Mouse (Mus musculus) embryonic facial prominence, embryonic 15.5 days (tissue): Measurements from ENCODE around the gene Il22ra1. TPM values are rescaled to one million over a fixed set of nuclear protein-coding genes. Genes with fewer than 3 reads are reported as not detected.
A peak's percentile ranks its signal among the peaks of the same experiment; 100 is the strongest.

ENCODE experiments used
- ATAC-seq: fragments of 200-750 bp; cut with Nextera tagmentation; 2 replicates; pipeline ENCODE4 v1.8.0; 2017; ENCODE audit warnings: low read depth, moderate TSS enrichment; ENCODE audit not compliant: insufficient number of reproducible peaks, low FRiP score, low TSS enrichment
- H3K27ac ChIP-seq: fragments of 300-500 bp; sonication (generic); replicated peaks from 2 replicates; pipeline ENCODE4 v1.5.1; 2015; ENCODE audit warnings: mild to moderate bottlenecking, inconsistent platforms
- H3K27me3 ChIP-seq: fragments of 300-500 bp; sonication (generic); 2 replicates; pipeline ENCODE4 v1.6.1; 2015; ENCODE audit warnings: inconsistent platforms
- H3K36me3 ChIP-seq: fragments of 300-500 bp; sonication (generic); 2 replicates; pipeline ENCODE4 v1.6.1; 2015; ENCODE audit warnings: mild to moderate bottlenecking, inconsistent platforms
- H3K4me1 ChIP-seq: fragments of 300-500 bp; sonication (generic); 2 replicates; pipeline ENCODE4 v1.6.1; 2015; ENCODE audit warnings: inconsistent platforms
- H3K4me2 ChIP-seq: fragments of 300-500 bp; sonication (generic); replicated peaks from 2 replicates; pipeline ENCODE4 v1.6.1; 2015; ENCODE audit warnings: mild to moderate bottlenecking, inconsistent platforms
- H3K4me3 ChIP-seq: fragments of 300-500 bp; sonication (generic); replicated peaks from 2 replicates; pipeline ENCODE4 v1.5.1; 2015; ENCODE audit warnings: mild to moderate bottlenecking, inconsistent platforms
- H3K9ac ChIP-seq: fragments of 300-500 bp; sonication (generic); 2 replicates; pipeline ENCODE4 v1.6.1; 2015; ENCODE audit warnings: inconsistent platforms
- H3K9me3 ChIP-seq: fragments of 300-500 bp; sonication (generic); replicated peaks from 2 replicates; pipeline ENCODE4 v1.6.1; 2016; ENCODE audit warnings: inconsistent platforms
- WGBS: fragments of 180-500 bp; shearing (Covaris S2); methylation state at CpG from one replicate; pipeline ENCODE4 v1.1.7; 2015; 5-methylcytosine and 5-hydroxymethylcytosine counted together
- polyA plus RNA-seq: library from polyadenylated mRNA; unstranded; fragments of >200 nt; fragmentation: Nextera tagmentation; extraction: Ambion mirVana; gene quantifications from 2 replicates; pipeline ENCODE4 v1.2.1, GENCODE M21; 2015

The Il22ra1 gene
- polyA plus RNA-seq, 1 experiment from 2014 or later: 1.1 TPM

DNA sequence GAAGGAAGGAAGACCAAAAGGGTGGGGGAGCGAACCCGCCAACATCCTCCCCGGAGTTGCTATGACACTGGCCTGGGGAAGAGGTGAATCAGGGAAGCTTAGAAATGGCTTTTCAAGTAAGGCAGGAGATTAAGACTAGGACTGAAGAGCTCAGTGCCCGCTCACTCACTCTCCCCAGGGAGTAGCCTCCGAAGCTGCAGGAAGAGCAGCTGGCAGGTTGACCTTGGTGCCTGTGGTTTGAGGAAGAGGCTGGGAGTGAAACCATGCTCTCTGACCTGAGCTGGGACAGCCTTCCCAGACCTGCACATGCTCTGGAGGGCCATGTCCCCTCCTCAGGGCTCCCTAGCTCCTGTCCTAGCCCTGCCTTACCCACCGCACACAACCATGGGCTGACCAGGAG lies 30.9 kb downstream of the Il22ra1 start:
- H3K4me1 ChIP-seq: peaks cover 11% of the 10 kb centered on the region
- 0 out of 2 replicates have a peak overlapping the region, but pooled peaks have one; percentile 39 for H3K27ac ChIP-seq
- H3K27me3 ChIP-seq: no peaks in the 10 kb centered on the region
- no peak for ATAC-seq
- H3K9ac ChIP-seq: no peak overlapping the region
- no peak overlapping the region for H3K4me3 ChIP-seq
- no peaks in the 10 kb centered on the region for H3K36me3 ChIP-seq
- H3K9me3 ChIP-seq: no peaks in the 10 kb centered on the region
- no peak overlapping the region for H3K4me2 ChIP-seq
- WGBS: 34% methylated on average over 6 of the region's 6 CpGs

DNA sequence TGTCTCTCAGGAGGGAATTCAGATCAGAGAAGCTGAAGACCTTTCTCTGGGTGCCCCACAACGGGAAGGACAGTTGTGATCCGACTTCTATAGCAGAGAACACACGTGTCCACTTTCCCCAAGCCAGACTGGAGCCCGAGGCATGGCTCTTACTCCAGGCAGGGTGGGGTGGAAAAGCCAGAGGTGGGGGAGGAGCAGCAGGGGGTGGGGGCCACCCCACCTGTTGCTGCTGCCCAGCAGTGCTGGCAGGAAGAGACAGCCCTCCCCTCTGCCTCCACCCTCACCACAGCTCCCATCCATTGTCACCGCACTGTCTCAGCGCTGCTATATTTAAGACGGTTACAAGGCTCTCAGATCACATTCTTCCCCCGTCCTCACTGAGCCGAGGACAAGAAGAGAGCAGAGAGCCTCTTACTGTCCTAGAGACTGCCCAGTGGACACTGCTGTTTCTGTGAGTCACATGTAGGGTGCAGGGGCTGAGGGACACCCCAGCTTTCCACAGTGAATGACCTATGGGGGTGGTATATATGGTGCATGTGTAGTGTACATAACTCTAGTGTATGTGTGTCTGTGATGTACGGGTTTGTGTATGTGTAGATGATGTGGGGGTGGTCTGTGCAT lies 31.5 kb downstream of the Il22ra1 start, which contains the start of gene Myom3:
Gene Myom3 (plus strand): TSS at position 360 of the 621 bp plus-strand sequence.
- no peaks in the 10 kb centered on the region for H3K27me3 ChIP-seq
- no peak within 1 kb of the TSS for H3K9ac ChIP-seq
- WGBS: 44% methylated on average over 10 of the region's 10 CpGs
- no peaks in the 10 kb centered on the region for H3K36me3 ChIP-seq
- H3K4me2 ChIP-seq: no peak within 1 kb of the TSS
- H3K9me3 ChIP-seq: no peaks in the 10 kb centered on the region
- ATAC-seq: peak; percentile 46; the same call in 1 of the 2 replicates
- H3K27ac ChIP-seq: 0 out of 2 replicates have a peak within 1 kb of the TSS, but pooled peaks have one; percentile 39
- peaks cover 11% of the 10 kb centered on the region for H3K4me1 ChIP-seq
- H3K4me3 ChIP-seq: no peak within 1 kb of the TSS; the same call in 1 of the 2 replicates

DNA sequence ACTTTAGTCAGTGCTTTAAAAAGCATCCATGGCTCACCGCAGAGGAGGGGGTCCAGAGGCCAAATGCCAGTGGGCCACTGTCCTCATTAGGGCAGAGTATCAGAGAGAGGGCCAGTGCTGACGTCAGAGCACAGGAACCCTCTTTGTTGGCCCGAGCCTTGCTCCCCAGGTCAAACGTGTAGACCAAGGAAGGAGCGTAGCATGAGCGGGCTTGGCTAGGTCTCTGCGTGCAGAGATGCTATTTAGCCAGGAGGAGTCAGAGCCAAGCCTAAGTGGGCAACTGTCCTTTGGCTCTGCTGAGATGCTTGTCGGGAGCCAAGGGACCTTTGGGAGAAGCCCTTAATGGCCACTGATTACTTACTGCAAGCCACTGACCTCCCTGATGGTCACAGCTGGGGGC lies 33.1 kb downstream of the Il22ra1 start:
- Histone ChIP-seq H3K27ac (no peak overlapping the region), H3K4me1 (peaks cover 11% of the 10 kb centered on the region), H3K4me3 (no peak overlapping the region), H3K36me3 (no peaks in the 10 kb centered on the region), H3K9me3 (no peaks in the 10 kb centered on the region), H3K27me3 (no peaks in the 10 kb centered on the region), H3K9ac (no peak overlapping the region), H3K4me2 (no peak overlapping the region)
- ATAC-seq: no peak
- 71% methylated on average over 8 of the region's 8 CpGs for WGBS

DNA sequence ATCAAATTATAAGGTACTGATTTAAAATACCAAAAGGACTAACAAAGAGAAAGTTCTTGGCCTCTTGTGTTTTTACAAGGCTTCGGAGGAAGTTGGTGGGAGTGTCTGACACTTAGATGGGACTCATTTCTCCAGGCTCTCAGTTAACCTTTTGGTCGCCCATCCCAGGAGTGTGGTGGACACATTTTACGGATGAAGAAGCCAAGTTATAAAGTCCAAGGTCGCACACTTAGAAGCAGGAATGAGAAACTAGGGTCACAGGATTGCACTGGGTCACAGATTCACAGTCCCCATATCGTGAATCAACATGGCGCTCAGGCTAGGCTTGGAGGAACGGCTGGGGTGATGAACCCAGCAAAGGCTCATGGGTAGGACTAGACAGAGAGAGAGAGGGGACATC lies 33.6 kb downstream of the Il22ra1 start:
- H3K4me1 ChIP-seq: peaks cover 11% of the 10 kb centered on the region
- no peak overlapping the region for H3K9ac ChIP-seq
- no peaks in the 10 kb centered on the region for H3K36me3 ChIP-seq
- H3K9me3 ChIP-seq: no peaks in the 10 kb centered on the region
- no peak overlapping the region for H3K4me3 ChIP-seq
- H3K27me3 ChIP-seq: no peaks in the 10 kb centered on the region
- ATAC-seq: no peak
- no peak overlapping the region for H3K27ac ChIP-seq
- 84% methylated on average over 7 of the region's 7 CpGs for WGBS
- no peak overlapping the region for H3K4me2 ChIP-seq

DNA sequence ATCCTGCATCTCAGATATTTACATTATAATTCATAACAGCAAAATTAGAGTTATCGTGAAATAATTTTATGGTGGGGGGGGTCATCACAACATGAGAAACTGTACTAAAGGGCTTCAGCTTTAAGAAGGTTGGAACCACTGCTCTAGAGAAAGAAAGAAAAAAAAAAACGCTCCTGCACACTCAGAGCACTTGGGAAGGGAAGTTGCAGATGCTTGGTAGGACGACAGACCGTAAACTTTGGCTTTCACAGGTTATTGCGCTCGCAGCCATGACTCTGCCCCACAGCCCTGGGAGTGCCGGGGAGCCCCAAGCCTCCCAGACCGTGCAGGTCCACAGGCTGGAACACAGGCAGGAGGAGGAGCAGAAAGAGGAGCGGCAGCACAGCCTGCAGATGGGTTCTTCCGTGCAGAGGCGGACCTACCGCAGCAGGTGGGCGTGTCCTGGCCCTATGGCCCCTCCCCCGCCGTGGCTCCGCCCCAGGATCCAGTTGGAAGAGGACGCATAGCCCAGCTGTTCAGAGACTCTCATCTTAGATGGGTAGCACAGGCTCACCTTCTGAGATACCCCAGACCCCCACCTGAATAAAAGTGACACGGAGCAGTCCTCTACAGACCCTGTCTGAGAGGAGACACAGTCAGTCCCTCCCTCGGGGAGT lies 34.4 kb downstream of the Il22ra1 start:
- peak overlapping the region; percentile 48 for H3K4me2 ChIP-seq
- H3K4me3 ChIP-seq: peak overlapping the region; percentile 31
- WGBS: 8% methylated on average over 19 of the region's 19 CpGs
- ATAC-seq: peak; percentile 61; the same call in 1 of the 2 replicates
- no peak overlapping the region for H3K27ac ChIP-seq
- no peaks in the 10 kb centered on the region for H3K27me3 ChIP-seq
- H3K36me3 ChIP-seq: no peaks in the 10 kb centered on the region
- no peak overlapping the region for H3K9ac ChIP-seq
- H3K9me3 ChIP-seq: no peaks in the 10 kb centered on the region
- H3K4me1 ChIP-seq: peaks cover 11% of the 10 kb centered on the region

DNA sequence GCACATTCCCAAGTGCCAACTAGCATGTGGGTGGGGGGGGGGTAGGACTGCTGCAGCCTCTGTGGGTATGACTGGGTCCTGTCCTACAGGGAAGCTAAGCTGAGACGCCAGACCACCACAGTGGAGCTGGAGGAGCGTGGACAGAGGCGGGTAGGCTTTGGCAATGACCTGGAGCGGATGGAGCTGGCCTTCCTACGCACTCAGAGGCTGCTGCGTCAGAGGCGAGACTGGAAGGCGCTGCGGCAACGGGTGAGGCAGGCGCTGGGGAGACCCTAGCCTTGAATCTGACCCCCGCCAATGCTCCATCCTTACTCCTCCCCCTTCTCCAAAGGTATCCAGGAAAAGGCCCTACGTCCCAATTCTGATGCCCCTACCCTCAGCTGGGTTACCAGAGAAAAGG lies 36.7 kb downstream of the Il22ra1 start:
- 84% methylated on average over 13 of the region's 13 CpGs for WGBS
- no peak overlapping the region for H3K4me3 ChIP-seq
- no peak overlapping the region for H3K27ac ChIP-seq
- no peak overlapping the region for H3K9ac ChIP-seq
- H3K9me3 ChIP-seq: no peaks in the 10 kb centered on the region
- ATAC-seq: no peak
- no peaks in the 10 kb centered on the region for H3K27me3 ChIP-seq
- H3K4me2 ChIP-seq: no peak overlapping the region
- peaks cover 11% of the 10 kb centered on the region for H3K4me1 ChIP-seq
- H3K36me3 ChIP-seq: no peaks in the 10 kb centered on the region

DNA sequence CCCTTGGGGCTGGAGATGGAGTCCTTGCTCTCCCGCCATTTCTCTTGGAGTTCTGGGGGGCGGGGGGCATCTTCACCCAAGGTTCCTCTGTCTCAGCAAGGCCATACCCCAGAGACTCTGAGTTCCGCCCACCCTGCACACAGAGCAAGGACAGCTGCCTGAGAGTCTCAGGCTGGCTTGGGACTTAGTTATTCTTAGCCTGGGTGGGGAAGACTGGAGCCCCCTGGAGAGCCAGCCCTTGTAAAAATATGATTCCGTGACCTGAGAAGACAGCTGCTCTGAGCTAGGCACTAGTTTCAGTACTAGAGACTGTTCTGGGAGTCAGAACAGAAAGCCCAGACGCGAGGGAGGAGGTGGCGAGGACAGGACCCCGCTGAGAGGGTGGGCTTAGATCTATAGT lies 37.7 kb downstream of the Il22ra1 start:
- Histone ChIP-seq H3K4me1 (peaks cover 8% of the 10 kb centered on the region), H3K4me2 (no peak overlapping the region), H3K36me3 (no peaks in the 10 kb centered on the region), H3K4me3 (no peak overlapping the region), H3K9me3 (no peaks in the 10 kb centered on the region), H3K27ac (no peak overlapping the region), H3K9ac (no peak overlapping the region), H3K27me3 (no peaks in the 10 kb centered on the region)
- WGBS: 75% methylated on average over 8 of the region's 8 CpGs
- ATAC-seq: no peak

DNA sequence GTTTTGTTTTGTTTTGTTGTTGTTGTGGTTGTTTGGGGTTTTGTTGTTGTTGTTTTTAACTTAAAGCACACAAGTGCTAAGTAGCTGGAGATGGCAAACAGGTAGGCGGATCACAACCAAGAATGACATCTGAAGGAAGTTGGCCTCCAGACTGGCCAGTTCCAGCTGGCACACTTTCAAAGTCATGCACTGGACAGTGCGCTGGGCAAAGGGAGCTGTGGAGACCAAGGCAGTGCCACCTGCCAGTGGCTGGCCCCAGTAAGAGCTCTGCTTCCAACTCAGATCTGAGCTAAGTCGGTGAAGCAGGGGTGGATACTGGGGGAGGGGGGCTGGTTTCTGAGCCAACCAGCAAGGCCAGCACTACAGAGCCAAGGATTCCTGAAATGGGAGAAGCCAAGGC lies 39.0 kb downstream of the Il22ra1 start:
- Histone ChIP-seq H3K9me3 (no peaks in the 10 kb centered on the region), H3K4me1 (peaks cover 5% of the 10 kb centered on the region), H3K4me3 (no peak overlapping the region), H3K9ac (no peak overlapping the region), H3K4me2 (no peak overlapping the region), H3K27me3 (no peaks in the 10 kb centered on the region), H3K27ac (no peak overlapping the region), H3K36me3 (no peaks in the 10 kb centered on the region)
- no peak for ATAC-seq
- 80% methylated on average over 3 of the region's 3 CpGs for WGBS

DNA sequence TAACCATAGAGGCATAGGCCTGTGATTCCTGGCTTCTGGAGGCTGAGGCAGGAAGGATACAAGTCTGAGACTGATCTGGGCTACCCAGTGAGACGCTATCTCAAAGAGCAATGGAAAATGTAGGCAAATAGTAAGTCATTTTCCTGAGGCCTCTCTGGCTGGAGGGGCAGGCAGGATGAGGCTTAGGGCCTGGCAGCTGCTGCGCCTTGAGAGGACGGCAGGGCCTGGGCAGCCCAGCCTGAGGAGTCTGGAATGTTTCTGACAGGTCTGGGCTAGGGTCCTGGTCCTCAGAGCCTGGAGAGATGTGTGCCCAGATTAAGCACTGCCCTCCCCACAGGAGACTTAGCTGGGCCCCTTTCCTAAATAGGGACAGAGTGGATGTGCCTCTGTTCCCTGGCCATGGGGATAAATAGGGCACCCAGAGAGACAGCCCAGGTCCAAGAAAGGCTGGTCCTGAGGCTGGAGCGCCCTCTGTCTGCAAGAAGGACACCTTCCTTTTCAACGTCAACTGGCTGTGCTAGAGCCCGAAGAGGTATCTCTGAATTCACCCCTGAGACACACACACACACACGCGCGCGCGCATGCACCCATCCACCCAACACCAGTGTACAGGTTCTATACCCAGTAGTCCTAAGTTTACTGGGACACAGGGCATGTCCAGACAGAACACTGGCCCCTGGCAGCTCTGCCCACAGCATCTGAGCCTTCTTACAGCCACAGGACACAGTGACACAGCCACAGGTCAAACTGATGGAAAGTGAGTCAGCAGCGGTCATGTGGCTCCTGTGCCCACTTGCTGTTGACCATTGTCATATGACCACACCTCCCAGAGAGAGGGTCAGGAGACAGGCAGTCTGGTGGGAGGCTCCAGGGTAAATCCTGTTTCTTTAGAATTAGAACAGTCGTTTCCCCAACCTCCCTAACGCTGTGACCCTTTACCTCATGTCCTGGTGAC lies 40.9 kb downstream of the Il22ra1 start:
- Histone ChIP-seq H3K4me2 (no peak overlapping the region), H3K4me3 (no peak overlapping the region), H3K27me3 (no peaks in the 10 kb centered on the region), H3K9ac (no peak overlapping the region), H3K27ac (no peak overlapping the region), H3K4me1 (no peaks in the 10 kb centered on the region), H3K36me3 (no peaks in the 10 kb centered on the region), H3K9me3 (no peaks in the 10 kb centered on the region)
- ATAC-seq: no peak
- 64% methylated on average over 14 of the region's 14 CpGs for WGBS

DNA sequence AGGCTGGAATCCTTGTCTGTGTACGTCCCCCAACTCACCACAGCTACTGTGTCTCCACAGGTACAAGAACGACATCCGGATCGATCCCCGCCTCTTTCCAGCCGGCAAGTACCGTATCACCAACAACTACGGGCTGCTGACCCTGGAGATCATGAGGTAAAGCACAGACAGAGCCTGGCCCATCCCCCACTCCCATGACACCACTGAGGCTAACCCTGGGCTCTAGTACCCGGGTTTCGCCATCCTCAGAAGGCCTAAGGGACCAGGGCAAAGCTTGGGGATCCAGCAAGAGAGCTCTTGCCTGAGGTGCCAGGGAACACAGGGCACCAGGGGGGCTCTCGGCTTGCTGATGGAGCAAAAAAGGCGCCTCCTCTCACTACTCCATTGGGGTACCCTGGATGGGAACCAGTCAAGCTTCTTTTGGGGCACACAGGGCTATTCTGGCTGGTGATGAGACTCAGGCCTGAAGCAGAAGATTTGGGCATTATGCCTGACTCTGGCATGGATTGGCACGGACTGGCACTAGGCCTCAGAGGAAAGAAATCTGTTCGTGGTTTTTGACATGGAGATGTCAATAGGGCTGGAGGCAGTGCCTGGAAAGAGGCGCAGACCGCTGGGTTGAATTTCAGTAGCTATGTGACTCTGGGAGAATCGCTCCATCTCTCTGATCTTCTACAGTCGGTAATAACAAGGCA lies 42.8 kb downstream of the Il22ra1 start:
- 74% methylated on average over 18 of the region's 18 CpGs for WGBS
- no peak for ATAC-seq
- Histone ChIP-seq H3K9me3 (no peaks in the 10 kb centered on the region), H3K9ac (no peak overlapping the region), H3K27ac (no peak overlapping the region), H3K36me3 (no peaks in the 10 kb centered on the region), H3K4me3 (no peak overlapping the region), H3K4me1 (no peaks in the 10 kb centered on the region), H3K4me2 (no peak overlapping the region), H3K27me3 (no peaks in the 10 kb centered on the region)

DNA sequence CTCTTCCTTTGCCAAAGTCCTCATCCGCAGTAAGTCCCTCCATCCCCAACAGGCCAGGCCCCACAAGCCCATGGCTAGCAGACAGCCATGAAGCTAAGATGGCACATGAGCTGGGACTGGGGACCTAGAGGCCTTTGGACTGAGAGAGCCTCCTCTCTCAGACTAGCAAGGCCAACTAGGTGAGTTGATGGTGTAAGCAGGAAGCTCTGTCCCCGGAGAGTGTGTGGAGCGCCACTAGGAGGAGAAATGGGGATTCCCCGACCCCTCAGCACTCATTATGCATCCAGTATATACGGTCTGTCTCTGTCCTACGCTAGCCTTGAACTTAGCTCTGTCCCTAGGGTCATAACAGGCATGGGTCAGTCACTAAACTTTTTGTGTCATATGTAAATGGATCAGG lies 43.6 kb downstream of the Il22ra1 start:
- H3K4me2 ChIP-seq: no peak overlapping the region
- H3K4me1 ChIP-seq: no peaks in the 10 kb centered on the region
- H3K27me3 ChIP-seq: no peaks in the 10 kb centered on the region
- no peak overlapping the region for H3K9ac ChIP-seq
- H3K9me3 ChIP-seq: no peaks in the 10 kb centered on the region
- no peak overlapping the region for H3K27ac ChIP-seq
- WGBS: 83% methylated on average over 6 of the region's 6 CpGs
- ATAC-seq: no peak
- H3K36me3 ChIP-seq: no peaks in the 10 kb centered on the region
- no peak overlapping the region for H3K4me3 ChIP-seq
